Mouse (Mus musculus): ENCODE data around the gene Parp14. TPM values are rescaled to one million over a fixed set of nuclear protein-coding genes. Genes with fewer than 3 reads are reported as not detected.

Gene Parp14
- polyA plus RNA-seq, 1 experiment from 2014 or later = 0.13 TPM

DNA sequence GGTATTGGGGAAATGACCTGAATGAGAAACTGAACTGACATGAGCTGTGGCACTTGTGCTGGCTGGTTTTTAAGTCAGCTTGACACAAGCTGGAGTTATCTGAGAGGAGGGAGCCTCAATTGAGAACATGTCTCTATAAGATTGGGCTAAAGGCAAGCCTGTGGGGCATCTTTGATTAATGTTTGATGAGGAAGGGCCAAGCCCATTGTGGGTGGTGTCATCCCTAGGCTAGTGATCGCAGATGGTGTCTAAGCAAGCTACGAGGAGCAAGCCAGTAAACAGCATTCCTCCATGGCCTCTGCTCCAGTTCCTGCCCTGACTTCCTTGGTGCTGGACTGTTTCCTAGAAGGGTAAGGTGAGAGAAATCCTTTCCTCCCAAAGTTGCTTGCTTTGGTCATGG is 62.5 kb downstream of the Parp14 start:
- Histone ChIP-seq H3K27me3 (ENCODE audit: control insufficient read depth, insufficient read depth, low read length) (no peaks in the 10 kb centered on the region), H3K27ac (ENCODE audit: low read depth, low read length) (no peak overlapping the region), H3K36me3 (ENCODE audit: control insufficient read depth, insufficient read depth, low read length) (no peaks in the 10 kb centered on the region), H3K9ac (replicated peaks; ENCODE audit: low read depth, low read length) (no peak overlapping the region), H3K4me2 (ENCODE audit: low read depth, low read length) (no peak overlapping the region), H3K4me1 (ENCODE audit: control insufficient read depth, insufficient read depth, low read length) (no peaks in the 10 kb centered on the region), H3K4me3 (ENCODE audit: low read depth, low read length) (no peak overlapping the region), H3K9me3 (ENCODE audit: control insufficient read depth, low read length) (no peaks in the 10 kb centered on the region)
- 91% methylated on average over 2 of the region's 2 CpGs for WGBS
- no peak for ATAC-seq (ENCODE audit: low read depth)

DNA sequence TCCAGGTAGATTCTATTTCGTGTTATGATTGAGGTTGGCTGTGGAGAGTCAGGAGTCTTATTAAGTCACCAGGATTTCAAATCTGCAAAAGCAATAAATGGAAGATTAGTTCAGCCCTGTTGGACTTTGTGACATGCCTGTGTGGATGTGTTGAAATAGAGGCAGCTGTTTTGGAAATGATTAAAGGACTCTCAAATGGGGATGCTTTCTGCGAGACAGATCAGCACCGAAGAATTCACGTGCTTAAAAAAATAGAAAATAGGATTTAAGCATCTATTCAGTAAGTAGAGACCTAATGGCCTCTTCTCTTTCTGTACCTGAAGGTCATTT is 63.7 kb downstream of the Parp14 start:
- ATAC-seq (ENCODE audit: low read depth) = no peak
- Histone ChIP-seq H3K27ac (ENCODE audit: low read depth, low read length) (no peak overlapping the region), H3K4me2 (ENCODE audit: low read depth, low read length) (no peak overlapping the region), H3K27me3 (ENCODE audit: control insufficient read depth, insufficient read depth, low read length) (no peaks in the 10 kb centered on the region), H3K9me3 (ENCODE audit: control insufficient read depth, low read length) (no peaks in the 10 kb centered on the region), H3K9ac (replicated peaks; ENCODE audit: low read depth, low read length) (no peak overlapping the region), H3K4me3 (ENCODE audit: low read depth, low read length) (no peak overlapping the region), H3K4me1 (ENCODE audit: control insufficient read depth, insufficient read depth, low read length) (no peaks in the 10 kb centered on the region), H3K36me3 (ENCODE audit: control insufficient read depth, insufficient read depth, low read length) (no peaks in the 10 kb centered on the region)
- 84% methylated on average over 4 of the region's 4 CpGs for WGBS

DNA sequence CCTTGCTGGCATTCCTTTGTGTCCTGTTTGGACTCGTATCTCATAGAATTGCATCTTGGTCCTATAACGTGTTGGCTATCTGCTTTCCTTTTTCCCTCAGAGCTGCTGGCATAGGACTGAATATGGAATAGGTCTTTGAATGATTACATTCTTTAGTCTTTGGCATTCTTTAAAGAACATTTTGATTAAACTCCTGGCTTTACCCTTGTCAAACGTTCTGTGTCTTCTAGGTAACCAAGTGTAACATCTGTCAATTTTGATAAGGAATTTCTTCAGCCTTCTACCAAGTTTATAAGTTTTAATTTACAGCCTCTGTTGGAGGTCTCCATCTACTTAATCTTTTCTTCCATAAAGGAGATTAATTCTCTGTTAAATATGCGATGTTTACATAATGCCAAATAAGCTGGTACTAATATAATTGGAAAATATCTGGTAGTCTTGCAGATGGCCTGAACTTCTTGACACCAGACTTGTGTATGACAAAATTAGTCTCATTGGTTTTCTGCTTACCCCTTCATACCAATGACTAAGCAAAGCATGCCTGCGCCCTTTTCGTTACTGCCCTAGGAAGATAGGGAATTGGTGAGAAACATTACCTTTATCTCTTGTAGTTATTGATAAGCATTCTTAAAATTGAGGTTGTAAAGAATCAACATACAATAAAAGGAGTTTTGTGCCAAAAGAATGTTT is 64.2 kb downstream of the Parp14 start:
- no peaks in the 10 kb centered on the region for H3K4me1 ChIP-seq (ENCODE audit: control insufficient read depth, insufficient read depth, low read length)
- no peaks in the 10 kb centered on the region for H3K9me3 ChIP-seq (ENCODE audit: control insufficient read depth, low read length)
- no peaks in the 10 kb centered on the region for H3K27me3 ChIP-seq (ENCODE audit: control insufficient read depth, insufficient read depth, low read length)
- H3K36me3 ChIP-seq (ENCODE audit: control insufficient read depth, insufficient read depth, low read length) = no peaks in the 10 kb centered on the region
- H3K27ac ChIP-seq (ENCODE audit: low read depth, low read length) = no peak overlapping the region
- H3K4me3 ChIP-seq (ENCODE audit: low read depth, low read length) = no peak overlapping the region
- WGBS = 91% methylated on average over 6 of the region's 6 CpGs
- no peak for ATAC-seq (ENCODE audit: low read depth)
- H3K4me2 ChIP-seq (ENCODE audit: low read depth, low read length) = no peak overlapping the region
- no peak overlapping the region for H3K9ac ChIP-seq (replicated peaks; ENCODE audit: low read depth, low read length)

DNA sequence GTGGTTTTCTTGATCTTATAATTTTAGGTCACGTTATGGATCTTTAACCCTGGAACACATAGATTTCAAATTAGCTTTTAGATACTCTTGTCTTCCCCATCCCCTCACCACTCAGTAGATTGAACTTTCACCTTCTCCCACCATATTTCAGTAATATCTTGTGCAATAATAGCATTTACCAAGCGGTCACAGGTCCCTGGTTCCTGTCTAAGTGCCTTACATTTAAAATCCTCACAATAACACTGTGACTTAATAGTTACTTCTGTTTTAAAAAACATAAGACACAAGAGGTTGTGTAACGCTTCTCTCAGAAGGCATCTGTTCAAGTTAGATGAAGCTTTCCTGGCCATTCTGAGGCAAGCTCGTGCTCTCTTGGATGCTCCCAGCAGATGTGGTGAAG is 67.6 kb downstream of the Parp14 start:
- Histone ChIP-seq H3K9ac (replicated peaks; ENCODE audit: low read depth, low read length) (no peak overlapping the region), H3K27ac (ENCODE audit: low read depth, low read length) (no peak overlapping the region), H3K4me3 (ENCODE audit: low read depth, low read length) (no peak overlapping the region), H3K36me3 (ENCODE audit: control insufficient read depth, insufficient read depth, low read length) (no peaks in the 10 kb centered on the region), H3K4me1 (ENCODE audit: control insufficient read depth, insufficient read depth, low read length) (no peaks in the 10 kb centered on the region), H3K9me3 (ENCODE audit: control insufficient read depth, low read length) (no peaks in the 10 kb centered on the region), H3K4me2 (ENCODE audit: low read depth, low read length) (no peak overlapping the region), H3K27me3 (ENCODE audit: control insufficient read depth, insufficient read depth, low read length) (no peaks in the 10 kb centered on the region)
- WGBS = 97% methylated on average over 4 of the region's 4 CpGs
- no peak for ATAC-seq (ENCODE audit: low read depth)

DNA sequence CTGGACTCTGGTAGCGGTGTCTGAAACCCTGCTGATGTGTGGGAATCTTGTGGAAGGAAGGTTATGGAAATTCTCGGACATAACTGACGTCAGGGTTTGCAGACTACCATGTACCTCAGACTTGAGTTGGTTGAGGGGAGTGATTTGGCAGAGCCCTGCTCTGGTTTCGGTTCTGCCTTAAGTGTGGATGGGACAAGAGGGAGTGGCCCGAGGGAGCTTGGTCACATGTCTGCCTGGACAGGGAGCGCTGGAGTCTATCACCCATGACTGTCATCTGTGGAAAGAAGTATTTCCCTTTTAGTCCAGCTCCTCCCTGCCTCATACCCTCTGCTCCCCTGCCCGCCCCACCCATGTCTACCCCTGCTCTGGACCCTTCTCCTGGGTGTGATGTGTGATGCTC is 69.2 kb downstream of the Parp14 start:
- no peaks in the 10 kb centered on the region for H3K36me3 ChIP-seq (ENCODE audit: control insufficient read depth, insufficient read depth, low read length)
- H3K27me3 ChIP-seq (ENCODE audit: control insufficient read depth, insufficient read depth, low read length) = no peaks in the 10 kb centered on the region
- no peak for ATAC-seq (ENCODE audit: low read depth)
- H3K4me2 ChIP-seq (ENCODE audit: low read depth, low read length) = no peak overlapping the region
- no peak overlapping the region for H3K4me3 ChIP-seq (ENCODE audit: low read depth, low read length)
- no peaks in the 10 kb centered on the region for H3K9me3 ChIP-seq (ENCODE audit: control insufficient read depth, low read length)
- H3K27ac ChIP-seq (ENCODE audit: low read depth, low read length) = no peak overlapping the region
- H3K4me1 ChIP-seq (ENCODE audit: control insufficient read depth, insufficient read depth, low read length) = no peaks in the 10 kb centered on the region
- WGBS = 96% methylated on average over 7 of the region's 7 CpGs
- H3K9ac ChIP-seq (replicated peaks; ENCODE audit: low read depth, low read length) = no peak overlapping the region

DNA sequence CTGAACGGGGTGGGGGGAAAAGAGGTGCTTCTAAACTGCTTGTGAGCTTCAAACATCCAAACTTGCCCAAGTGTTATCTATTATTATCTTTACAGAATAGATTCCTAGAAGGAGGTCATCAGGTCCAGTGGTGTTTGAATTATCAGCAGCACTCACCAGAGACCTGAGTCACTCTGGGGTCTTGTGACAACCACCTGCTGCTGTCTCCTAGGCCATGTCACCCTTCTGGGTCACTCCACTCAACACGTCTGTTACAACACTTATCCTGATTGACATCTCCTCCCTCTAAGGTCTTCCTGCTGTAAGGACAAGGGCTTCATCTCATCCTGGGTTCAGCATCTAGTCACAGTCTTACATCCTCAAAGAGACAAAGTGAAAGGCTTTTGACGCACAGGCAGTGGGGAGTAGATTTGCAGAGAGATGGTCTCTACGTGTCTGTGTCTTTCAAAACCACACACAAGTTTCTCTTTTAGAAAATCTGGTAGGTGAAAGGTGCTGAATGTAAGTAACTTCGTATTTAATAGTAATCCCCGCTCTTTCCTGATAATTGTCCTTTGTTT is 79.3 kb downstream of the Parp14 start:
- ATAC-seq (ENCODE audit: low read depth) = no peak
- Histone ChIP-seq H3K4me2 (ENCODE audit: low read depth, low read length) (no peak overlapping the region), H3K36me3 (ENCODE audit: control insufficient read depth, insufficient read depth, low read length) (peaks cover 6% of the 10 kb centered on the region; the same call in 1 of the 2 replicates), H3K4me3 (ENCODE audit: low read depth, low read length) (no peak overlapping the region), H3K4me1 (ENCODE audit: control insufficient read depth, insufficient read depth, low read length) (peaks cover 7% of the 10 kb centered on the region; the same call in 1 of the 2 replicates), H3K27me3 (ENCODE audit: control insufficient read depth, insufficient read depth, low read length) (no peaks in the 10 kb centered on the region), H3K9ac (replicated peaks; ENCODE audit: low read depth, low read length) (no peak overlapping the region), H3K27ac (ENCODE audit: low read depth, low read length) (no peak overlapping the region), H3K9me3 (ENCODE audit: control insufficient read depth, low read length) (no peaks in the 10 kb centered on the region)
- 92% methylated on average over 6 of the region's 6 CpGs for whole genome bisulfite sequencing

DNA sequence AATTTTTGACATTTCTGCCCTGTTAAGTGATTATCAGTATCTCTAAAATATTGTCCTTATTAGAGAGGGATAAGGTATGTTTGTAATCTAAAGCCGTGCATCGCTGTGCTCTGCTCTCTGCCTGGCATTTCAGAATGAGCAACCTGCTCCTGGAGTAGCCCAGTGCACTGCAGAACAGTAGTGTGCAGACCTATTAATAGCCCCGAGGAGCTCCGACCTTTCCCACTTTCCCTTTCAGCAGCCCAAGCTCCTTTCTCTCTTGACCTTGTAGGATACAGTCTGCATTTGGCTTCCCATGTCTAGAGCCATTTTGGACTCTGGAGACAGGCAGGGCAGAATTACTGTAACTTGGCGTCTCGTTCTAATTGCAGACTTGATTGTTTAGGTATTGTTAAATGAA is 83.0 kb downstream of the Parp14 start:
- no peak overlapping the region for H3K4me2 ChIP-seq (ENCODE audit: low read depth, low read length)
- no peak overlapping the region for H3K4me3 ChIP-seq (ENCODE audit: low read depth, low read length)
- no peak overlapping the region for H3K9ac ChIP-seq (replicated peaks; ENCODE audit: low read depth, low read length)
- no peaks in the 10 kb centered on the region for H3K27me3 ChIP-seq (ENCODE audit: control insufficient read depth, insufficient read depth, low read length)
- peaks cover 6% of the 10 kb centered on the region; the same call in 1 of the 2 replicates for H3K36me3 ChIP-seq (ENCODE audit: control insufficient read depth, insufficient read depth, low read length)
- no peak for ATAC-seq (ENCODE audit: low read depth)
- peaks cover 7% of the 10 kb centered on the region; the same call in 1 of the 2 replicates for H3K4me1 ChIP-seq (ENCODE audit: control insufficient read depth, insufficient read depth, low read length)
- H3K27ac ChIP-seq (ENCODE audit: low read depth, low read length) = no peak overlapping the region
- H3K9me3 ChIP-seq (ENCODE audit: control insufficient read depth, low read length) = no peaks in the 10 kb centered on the region
- 90% methylated on average over 6 of the region's 6 CpGs for WGBS

DNA sequence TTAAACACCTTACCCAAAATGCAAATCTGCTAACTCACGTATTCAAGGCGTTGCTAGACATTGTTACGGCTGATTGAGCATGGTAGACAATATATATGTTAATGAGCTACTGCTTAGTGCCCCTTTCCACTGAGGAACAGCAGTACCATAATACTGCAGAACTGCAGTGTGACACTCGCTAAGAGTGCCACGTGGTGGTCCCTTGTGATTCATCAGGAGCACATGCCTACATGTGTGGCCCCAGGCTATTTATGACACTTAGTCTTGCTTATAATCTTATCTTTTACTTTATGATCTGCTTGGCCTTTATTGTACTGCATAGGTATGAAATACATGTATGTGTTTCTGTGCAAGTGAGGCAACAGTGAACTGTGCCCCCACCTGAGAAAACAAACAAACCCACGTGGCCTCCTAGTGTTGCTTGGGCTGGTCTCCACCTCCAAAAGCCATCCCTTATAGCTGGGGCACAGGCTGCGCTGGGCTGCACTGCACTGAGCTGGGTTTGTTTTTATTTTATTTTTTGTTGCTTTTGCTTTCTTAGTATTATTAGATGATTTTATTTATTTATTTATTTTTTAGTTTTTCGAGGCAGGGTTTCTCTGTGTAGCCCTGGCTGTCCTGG is 83.7 kb downstream of the Parp14 start:
- WGBS = 45% methylated on average over 8 of the region's 8 CpGs
- Histone ChIP-seq H3K27ac (ENCODE audit: low read depth, low read length) (no peak overlapping the region), H3K4me3 (ENCODE audit: low read depth, low read length) (no peak overlapping the region), H3K36me3 (ENCODE audit: control insufficient read depth, insufficient read depth, low read length) (peaks cover 6% of the 10 kb centered on the region; the same call in 1 of the 2 replicates), H3K27me3 (ENCODE audit: control insufficient read depth, insufficient read depth, low read length) (no peaks in the 10 kb centered on the region), H3K9ac (replicated peaks; ENCODE audit: low read depth, low read length) (no peak overlapping the region), H3K4me1 (ENCODE audit: control insufficient read depth, insufficient read depth, low read length) (peaks cover 7% of the 10 kb centered on the region; the same call in 1 of the 2 replicates), H3K9me3 (ENCODE audit: control insufficient read depth, low read length) (no peaks in the 10 kb centered on the region), H3K4me2 (ENCODE audit: low read depth, low read length) (no peak overlapping the region)
- peak; percentile 79 for ATAC-seq (ENCODE audit: low read depth)

DNA sequence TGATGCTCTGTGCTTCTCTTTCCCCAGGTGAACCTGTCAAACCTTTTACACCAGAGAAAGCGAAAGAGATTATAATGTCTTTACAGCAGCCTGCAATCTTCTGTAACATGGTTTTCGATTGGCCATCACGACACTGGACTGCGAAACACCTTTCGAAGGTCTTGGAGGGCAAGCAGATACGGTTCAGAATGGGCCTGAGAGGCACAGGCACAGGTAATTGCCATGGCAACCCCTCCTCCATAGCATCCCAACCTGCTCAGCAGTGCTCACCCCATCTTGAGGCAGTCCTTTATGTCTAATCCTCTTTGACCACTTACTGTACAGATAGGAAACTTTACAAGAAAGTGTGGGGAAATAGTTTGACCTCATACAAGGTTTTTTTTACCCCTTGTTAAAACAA is 84.2 kb downstream of the Parp14 start:
- peaks cover 7% of the 10 kb centered on the region; the same call in 1 of the 2 replicates for H3K4me1 ChIP-seq (ENCODE audit: control insufficient read depth, insufficient read depth, low read length)
- H3K27me3 ChIP-seq (ENCODE audit: control insufficient read depth, insufficient read depth, low read length) = no peaks in the 10 kb centered on the region
- H3K9ac ChIP-seq (replicated peaks; ENCODE audit: low read depth, low read length) = no peak overlapping the region
- H3K9me3 ChIP-seq (ENCODE audit: control insufficient read depth, low read length) = no peaks in the 10 kb centered on the region
- H3K36me3 ChIP-seq (ENCODE audit: control insufficient read depth, insufficient read depth, low read length) = peaks cover 6% of the 10 kb centered on the region; the same call in 1 of the 2 replicates
- WGBS = 75% methylated on average over 6 of the region's 6 CpGs
- H3K4me2 ChIP-seq (ENCODE audit: low read depth, low read length) = no peak overlapping the region
- peak; percentile 63; the same call in 1 of the 2 replicates for ATAC-seq (ENCODE audit: low read depth)
- no peak overlapping the region; the same call in 1 of the 2 replicates for H3K27ac ChIP-seq (ENCODE audit: low read depth, low read length)
- no peak overlapping the region for H3K4me3 ChIP-seq (ENCODE audit: low read depth, low read length)

All from neural tube, embryonic 14.5 days (tissue).